Mouse (Mus musculus) heart, postnatal 10 days (tissue): ENCODE measurements at regions not wholly inside any gene's neighbourhood (a gene's known extent, or its start where the extent isn't known, plus 50 kb on each side); places are given as distances from the start of the nearest gene placed in this dataset.

Source experiments
- DNase-seq, 2 experiments: peaks; one replicate each; pipeline ENCODE4 v3.0.0; 2021
- intact Hi-C: fragments of 180-260 bp; cut with DNase I; formaldehyde crosslinking; loops from one replicate; pipeline ENCODE4 v1.15.1; 2025
- microRNA-seq, 2 experiments: library from miRNA; unstranded; fragments of <30 nt; microRNA quantifications; one replicate each; pipeline ENCODE4 v1.2.0; 2022

DNA sequence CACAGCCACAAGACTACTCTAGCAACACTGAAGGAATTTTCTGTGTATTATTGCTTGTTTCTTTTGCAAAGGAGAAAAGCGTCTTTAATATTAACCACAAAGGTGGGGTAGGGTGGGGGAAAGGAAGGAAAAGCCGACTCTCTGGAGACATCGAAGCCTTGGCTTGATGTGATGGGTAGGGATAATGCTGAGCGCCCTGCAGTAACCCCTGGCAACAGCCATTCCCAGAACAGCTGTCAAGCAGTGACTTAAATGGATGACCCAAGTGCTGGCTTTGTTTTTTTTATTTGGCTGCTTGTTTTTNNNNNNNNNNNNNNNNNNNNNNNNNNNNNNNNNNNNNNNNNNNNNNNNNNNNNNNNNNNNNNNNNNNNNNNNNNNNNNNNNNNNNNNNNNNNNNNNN is 51.6 kb upstream of the Klf7 start:
- DNase-seq: peak in 1 of 2 experiments; percentile 2
- intact Hi-C loops: no loop called here

DNA sequence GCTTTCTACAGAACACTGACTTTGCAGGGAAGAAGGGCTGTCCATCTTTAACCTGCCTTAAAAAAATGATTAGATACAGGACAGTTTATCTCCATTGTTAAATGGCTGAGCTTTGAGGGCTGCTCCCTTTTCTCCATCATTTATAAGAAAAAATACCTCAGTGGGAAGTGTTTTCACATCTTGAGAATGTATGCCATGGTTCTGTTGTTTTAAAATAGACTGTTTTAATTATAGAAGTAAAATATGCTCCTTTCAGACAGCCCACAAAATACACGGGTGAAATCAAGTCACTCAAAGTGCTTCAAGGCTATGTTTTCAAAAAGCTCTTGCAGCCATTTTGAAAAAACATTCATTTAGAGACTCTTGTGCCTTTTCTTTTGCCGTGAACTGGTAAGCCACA is 50.0 kb upstream of the Klf7 start:
- intact Hi-C loops: no loop called here
- no peak for DNase-seq

Small RNAs in the stretch of these regions (microRNA-seq; reads per million reads assigned to microRNA genes)
- gene Gm25748: 0 reads per million in 2 experiments
